Mouse (Mus musculus): ENCODE data around the gene Tbc1d13.

GRCm38 (mm10) chr2:30093471-30094207, 39.9 kb upstream of the Tbc1d13 start, which contains the start of gene Zdhhc12:
- TF ChIP-seq NRF1 (IDR thresholded peaks at IDR 0.05; ENCODE audit: low read depth, low read length) (peak; percentile 96), CTCF (conservative IDR thresholded peaks at IDR 0.05 in 1 of 2, IDR thresholded peaks at IDR 0.05 in 1 of 2; ENCODE audit: low read depth in 2 of 2, low read length in 2 of 2) (no peak), MAX (IDR thresholded peaks at IDR 0.05; ENCODE audit: low read length) (peak; percentile 81)
